Mouse (Mus musculus) T-helper 1 cell (primary cell): ENCODE data around the gene Fbxl12.

Source experiments
- in situ Hi-C: fragments of 300-600 bp; cut with MboI, MseI; formaldehyde crosslinking; loops from one replicate; pipeline ENCODE4 v1.15.1; 2025; ENCODE audit warnings: high pct_unique_total_duplicates

Gene Fbxl12

GRCm38 (mm10) chr9:20571060-20571459, 73.5 kb downstream of the Fbxl12 start:
- in situ Hi-C loops = no loop called here
